Mouse (Mus musculus) lung, adult 2 months (tissue): Measurements from ENCODE around the gene Prpf3. TPM values are rescaled to one million over a fixed set of nuclear protein-coding genes. Genes with fewer than 3 reads are reported as not detected.
"Not testable (repeated sequence)": the region's sequence is repeated elsewhere in the genome, so short reads cannot be mapped to it uniquely, and the experiment has no call there.

Source experiments
- DNase-seq: peaks from one replicate; pipeline ENCODE4 v3.0.0; 2022
- H3K4me1 ChIP-seq: fragments of 200-500 bp; 2 replicates; pipeline ENCODE4 v1.6.1; 2011; ENCODE audit warnings: low read length; ENCODE audit not compliant: control insufficient read depth, insufficient read depth
- H3K4me3 ChIP-seq: fragments of 200-500 bp; replicated peaks from 2 replicates; pipeline ENCODE3; 2011; ENCODE audit warnings: low read depth, mild to moderate bottlenecking, control low read depth, low read length; ENCODE audit errors: extremely low read depth
- CTCF ChIP-seq: fragments of 200-500 bp; IDR thresholded peaks from 2 replicates; pipeline ENCODE4 v1.5.1; 2011; ENCODE audit warnings: mild to moderate bottlenecking, low read length, control low read depth; ENCODE audit not compliant: insufficient read depth
- POLR2A ChIP-seq: fragments of 200-500 bp; IDR thresholded peaks from 2 replicates; pipeline ENCODE4 v1.6.1; 2011; ENCODE audit warnings: low read depth, mild to moderate bottlenecking, control low read depth, low read length, borderline replicate concordance; ENCODE audit errors: extremely low read depth
- WGBS: fragments of 180-500 bp; shearing (Covaris S2); methylation state at CpG from one replicate; pipeline ENCODE4 v1.1.7; 2018; 5-methylcytosine and 5-hydroxymethylcytosine counted together
- polyA plus RNA-seq: library from polyadenylated mRNA; depleted of rRNA; stranded (reverse); fragments of >200 nt; gene quantifications from 2 replicates; pipeline ENCODE4 v1.2.3, GENCODE M21; 2012

Prpf3 gene
- polyA plus RNA-seq, 1 experiment, result 13.2 TPM

DNA sequence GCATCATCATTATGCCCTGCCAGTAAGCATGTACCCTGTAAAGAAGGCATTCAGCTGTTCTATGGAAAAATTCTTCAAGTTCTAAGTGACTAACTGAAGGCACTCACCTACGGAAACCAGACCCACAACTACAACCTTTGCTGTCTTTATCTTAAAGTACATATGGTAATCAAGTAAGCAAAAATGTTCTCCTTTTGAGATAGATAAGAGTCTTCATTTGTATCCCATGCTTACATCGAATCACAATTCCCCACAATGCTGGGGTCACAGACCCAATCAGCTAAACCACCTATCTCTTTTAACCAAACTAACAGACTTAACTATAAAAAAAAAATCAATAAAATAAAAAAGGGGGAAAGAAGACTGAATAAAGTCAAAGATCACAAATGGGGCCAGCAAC lies 16.4 kb downstream of the Prpf3 start:
- Histone ChIP-seq H3K4me3 (no peak overlapping the region), H3K4me1 (no peaks in the 10 kb centered on the region)
- DNase-seq, result no peak
- WGBS, result 92% methylated on average over 2 of the region's 2 CpGs
- TF ChIP-seq POLR2A, result no peak
- TF ChIP-seq CTCF, result no peak

GRCm38 (mm10) chr3:95829053-95829452 lies 26.6 kb downstream of the Prpf3 start:
- WGBS, result 99% methylated on average over 4 of the region's 4 CpGs
- no peak overlapping the region for H3K4me3 ChIP-seq
- no peak for TF ChIP-seq POLR2A
- TF ChIP-seq CTCF, result no peak
- no peaks in the 10 kb centered on the region for H3K4me1 ChIP-seq
- no peak for DNase-seq

DNA sequence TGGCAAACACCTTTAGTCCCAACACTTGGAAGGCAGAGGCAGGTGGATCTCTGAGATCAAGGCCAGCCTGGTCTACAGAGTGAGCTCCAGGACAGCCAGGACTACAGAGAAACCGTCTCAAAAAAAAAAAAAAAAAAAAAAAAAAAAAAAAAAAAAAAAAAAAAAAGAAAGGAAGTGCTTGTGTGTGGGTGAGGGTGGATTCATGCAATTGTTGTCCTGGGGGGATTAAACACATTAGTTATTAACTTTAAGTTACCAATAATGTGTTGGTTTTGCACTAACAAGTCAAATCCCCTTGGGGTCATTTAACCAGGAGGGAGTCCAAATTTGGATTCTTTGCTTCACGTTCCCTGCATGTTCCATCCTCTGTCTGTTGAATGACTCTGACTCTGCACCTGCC lies 29.4 kb downstream of the Prpf3 start:
- TF ChIP-seq CTCF, result no peak
- TF ChIP-seq POLR2A, result no peak
- WGBS, result 43% methylated on average over 2 of the region's 2 CpGs
- DNase-seq, result no peak
- Histone ChIP-seq H3K4me3 (no peak overlapping the region), H3K4me1 (no peaks in the 10 kb centered on the region; the same call in 1 of the 2 replicates)

DNA sequence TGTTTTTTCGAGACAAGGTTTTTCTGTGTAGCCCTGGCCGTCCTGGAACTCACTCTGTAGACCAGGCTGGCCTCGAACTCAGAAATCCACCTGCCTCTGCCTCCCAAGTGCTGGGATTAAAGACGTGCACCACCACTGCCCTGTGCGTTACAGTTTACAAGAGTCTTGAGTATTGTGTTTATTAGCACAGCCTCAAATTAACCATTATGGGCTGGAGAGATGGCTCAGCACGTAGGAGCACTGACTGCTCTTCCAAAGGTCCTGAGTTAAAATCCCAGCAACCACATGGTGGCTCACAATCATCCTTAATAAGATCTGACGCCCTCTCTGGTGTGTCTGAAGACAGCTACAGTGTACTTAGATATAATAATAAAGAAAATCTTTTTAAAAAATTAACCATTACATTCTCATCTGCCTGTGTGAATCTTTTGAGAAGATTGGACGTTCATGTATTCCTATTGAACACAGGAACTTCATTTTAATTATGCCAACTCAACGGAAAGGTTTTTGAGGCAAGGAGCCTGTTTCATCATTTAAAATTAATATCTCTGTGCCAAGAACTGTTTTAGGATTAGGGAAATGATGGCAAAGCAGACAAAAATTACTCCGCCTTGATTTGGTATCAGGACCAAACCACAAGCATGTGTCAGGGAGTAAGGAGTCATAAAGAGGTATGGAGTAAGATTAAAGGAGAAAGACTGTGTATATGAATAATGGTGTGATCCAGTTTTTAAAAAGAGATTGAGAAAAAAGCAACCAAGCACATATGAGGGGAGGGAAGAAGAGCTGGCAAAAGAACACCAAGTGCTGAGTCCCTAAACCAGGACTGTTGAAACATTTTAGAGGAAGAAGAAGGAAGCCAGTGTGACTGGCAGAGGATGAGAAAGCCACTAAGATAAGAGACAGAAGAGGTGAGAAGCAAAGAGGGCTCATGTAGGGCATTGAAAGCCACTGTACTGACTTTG lies 35.4 kb downstream of the Prpf3 start:
- no peak overlapping the region for H3K4me3 ChIP-seq
- no peak for TF ChIP-seq CTCF
- TF ChIP-seq POLR2A, result no peak
- peak; percentile 31 for DNase-seq
- H3K4me1 ChIP-seq, result no peaks in the 10 kb centered on the region; the same call in 1 of the 2 replicates
- 25% methylated on average over 10 of the region's 10 CpGs for WGBS

GRCm38 (mm10) chr3:95819351-95819985 lies 36.2 kb downstream of the Prpf3 start:
- peak overlapping the region; percentile 85 for H3K4me3 ChIP-seq
- DNase-seq, result peak; percentile 98
- no peaks in the 10 kb centered on the region; the same call in 1 of the 2 replicates for H3K4me1 ChIP-seq
- peak; percentile 96 for TF ChIP-seq POLR2A
- no peak for TF ChIP-seq CTCF
- WGBS, result under 1% methylated on average over 49 of the region's 49 CpGs

DNA sequence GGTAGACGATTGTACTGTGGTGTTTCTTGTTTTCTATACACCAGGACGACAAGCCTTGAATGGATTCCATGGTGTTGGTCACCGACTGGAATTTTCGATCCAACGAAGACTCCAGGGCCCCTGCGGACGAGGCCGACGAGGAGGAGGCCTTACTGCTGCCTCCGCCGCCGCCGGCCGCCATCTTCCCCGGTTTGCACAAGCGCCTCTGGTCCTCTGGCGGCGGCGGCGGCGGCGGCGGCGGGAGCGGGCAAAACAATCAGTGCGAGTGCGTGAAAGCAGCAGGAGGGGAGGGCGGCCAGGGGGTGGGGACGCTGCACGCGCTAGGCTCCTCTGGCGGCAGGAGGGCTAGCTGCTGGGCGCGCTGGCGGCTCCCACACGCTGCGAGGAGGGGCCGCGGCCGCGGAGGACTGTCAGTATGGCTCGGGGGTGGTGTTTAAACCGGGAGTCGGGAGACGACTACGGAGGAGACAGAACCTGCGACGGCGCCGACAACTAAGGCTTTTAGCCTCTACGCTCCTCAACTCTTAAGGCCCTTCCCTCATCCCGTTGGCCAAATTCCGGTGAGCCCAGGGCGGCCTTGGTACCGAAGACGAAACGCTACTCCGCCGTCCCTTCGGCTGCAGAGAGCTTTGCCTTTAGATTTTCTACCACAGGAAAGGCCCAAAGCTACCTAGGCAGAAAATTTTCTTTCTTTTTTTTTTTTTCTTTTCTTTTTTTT lies 37.0 kb downstream of the Prpf3 start, which contains the start of gene Rprd2:
Gene Rprd2 (minus strand): TSS at position 293 of the 718 bp plus-strand sequence.
- peak; percentile 60; the same call in 1 of the 2 replicates for TF ChIP-seq POLR2A
- TF ChIP-seq CTCF, result no peak
- Histone ChIP-seq H3K4me1 (no peaks in the 10 kb centered on the region; the same call in 1 of the 2 replicates), H3K4me3 (peak within 1 kb of the TSS; percentile 90)
- under 1% methylated on average over 60 of the region's 60 CpGs for WGBS
- DNase-seq, result peak; percentile 82

- peak overlapping the region; percentile 90 for H3K4me3 ChIP-seq
These were observed 37.6 kb downstream of the Prpf3 start for GRCm38 (mm10) chr3:95818026-95818511.

GRCm38 (mm10) chr3:95816681-95817080 lies 39.0 kb downstream of the Prpf3 start:
- TF ChIP-seq POLR2A (no peak), CTCF (no peak)
- DNase-seq, result no peak
- 70% methylated on average over 3 of the region's 3 CpGs for WGBS
- Histone ChIP-seq H3K4me3 (no peak overlapping the region), H3K4me1 (peaks cover 5% of the 10 kb centered on the region)

More at GRCm38 (mm10) chr3:95818026-95818511, 37.6 kb downstream of the Prpf3 start:
- under 1% methylated on average over 21 of the region's 21 CpGs for WGBS
- peaks cover 3% of the 10 kb centered on the region for H3K4me1 ChIP-seq
- TF ChIP-seq CTCF (no peak), POLR2A (peak; percentile 51; the same call in 1 of the 2 replicates)
- peak; percentile 63 for DNase-seq

DNA sequence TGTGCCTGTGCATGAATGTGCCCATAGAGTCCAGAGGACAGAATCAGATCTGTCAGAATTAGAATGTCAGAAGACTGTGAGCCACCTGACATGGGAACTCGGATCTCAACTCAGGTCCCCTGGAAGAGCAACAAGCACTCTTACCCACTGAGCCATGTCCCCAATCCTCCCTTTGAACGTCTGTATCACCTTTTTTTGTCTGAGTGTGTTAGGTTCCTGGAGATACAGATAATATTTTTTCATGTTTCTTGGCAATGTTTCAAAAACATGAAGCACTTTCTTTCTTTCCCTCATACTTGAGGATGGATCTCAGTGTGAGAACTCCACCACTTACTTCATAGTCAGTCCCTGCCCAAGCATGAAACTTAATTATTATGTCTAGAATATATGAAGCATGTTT lies 47.3 kb downstream of the Prpf3 start:
- DNase-seq, result no peak
- Histone ChIP-seq H3K4me3 (no peak overlapping the region), H3K4me1 (peaks cover 7% of the 10 kb centered on the region; the same call in 1 of the 2 replicates)
- WGBS, result 42% methylated on average over 2 of the region's 2 CpGs
- TF ChIP-seq CTCF (no peak), POLR2A (no peak)

DNA sequence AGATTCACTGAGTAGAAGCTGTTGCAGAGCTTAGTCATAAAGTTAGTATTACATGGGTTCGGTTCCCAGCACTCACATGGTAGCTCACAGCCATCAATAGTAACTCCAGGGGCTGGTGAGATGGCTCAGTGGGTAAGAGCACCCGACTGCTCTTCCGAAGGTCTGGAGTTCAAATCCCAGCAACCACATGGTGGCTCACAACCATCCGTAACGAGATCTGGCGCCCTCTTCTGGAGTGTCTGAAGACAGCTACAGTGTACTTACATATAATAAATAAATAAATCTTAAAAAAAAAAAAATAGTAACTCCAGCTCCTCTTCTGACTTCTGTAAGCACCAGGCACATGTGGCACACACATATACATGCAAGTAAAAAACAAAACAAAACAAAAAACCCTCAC lies 48.1 kb downstream of the Prpf3 start:
- not testable (repeated sequence) for H3K4me1 ChIP-seq, H3K4me3 ChIP-seq, DNase-seq
- WGBS, result 98% methylated on average over 5 of the region's 6 CpGs
